Mouse (Mus musculus): ENCODE measurements around the gene Aldh3a2. TPM values are rescaled to one million over a fixed set of nuclear protein-coding genes. Genes with fewer than 3 reads are reported as not detected.

Gene Aldh3a2
- total and polyA plus RNA-seq, 3 experiments, result 11.0 to 15.0 TPM; not detected in 1

DNA sequence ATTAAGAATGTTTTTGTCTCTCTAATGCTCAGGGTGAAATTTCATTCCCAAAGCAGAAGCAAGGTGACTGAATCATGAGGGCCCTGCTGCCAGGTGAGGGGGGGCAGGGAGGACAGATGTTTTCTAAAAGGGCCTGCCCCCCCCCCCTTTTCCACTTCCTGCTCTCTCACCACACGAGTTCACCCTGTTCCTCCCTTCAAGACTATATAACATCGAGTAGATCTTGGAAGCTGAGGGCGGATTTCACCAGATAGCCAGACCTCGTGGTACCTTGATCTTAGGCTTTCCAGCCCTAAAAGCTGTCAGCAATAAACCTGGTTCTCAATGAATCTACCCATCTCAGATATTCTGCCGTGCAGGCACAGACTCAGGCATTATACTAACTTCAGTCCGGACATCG, 43.1 kb upstream of the Aldh3a2 start:
- H3K27me3 ChIP-seq (ENCODE audit: control insufficient read depth in 1 of 2, insufficient read depth in 2 of 2, low read length in 2 of 2), result no peaks in the 10 kb centered on the region
- no peak for DNase-seq (ENCODE audit: low read depth, low spot score)
- H3K27ac ChIP-seq (ENCODE audit: control insufficient read depth, low read depth, low read length), result no peak overlapping the region
- no peaks in the 10 kb centered on the region for H3K79me2 ChIP-seq (ENCODE audit: control insufficient read depth, insufficient read depth, low read length, poor library complexity)
- H3K4me3 ChIP-seq (ENCODE audit: control insufficient read depth in 1 of 2, insufficient read depth in 1 of 2, low read depth in 2 of 2, low read length in 2 of 2), result no peak overlapping the region
- no peak for TF ChIP-seq SIN3A (IDR thresholded peaks at IDR 0.05; ENCODE audit: low read length)
- TF ChIP-seq USF1 (IDR thresholded peaks at IDR 0.05; ENCODE audit: low read depth, low read length), result no peak
- TF ChIP-seq ZKSCAN1 (IDR thresholded peaks at IDR 0.05; ENCODE audit: low read depth, low read length), result no peak
- TF ChIP-seq MAX (IDR thresholded peaks at IDR 0.05; ENCODE audit: low read length), result no peak
- TF ChIP-seq USF2 (IDR thresholded peaks at IDR 0.05; ENCODE audit: borderline replicate concordance in 1 of 2, insufficient read depth in 1 of 2, low read depth in 1 of 2, low read length in 2 of 2), result no peak
- H3K9ac ChIP-seq (ENCODE audit: control insufficient read depth, low read depth, low read length, poor library complexity, severe bottlenecking), result no peak overlapping the region
- peaks cover 0 to 4% of the 10 kb centered on the region in 2 experiments; a peak in 2 of 4 replicates for H3K36me3 ChIP-seq (ENCODE audit: control insufficient read depth in 1 of 2, insufficient read depth in 2 of 2, low read length in 2 of 2)
- no peaks in the 10 kb centered on the region for H3K9me3 ChIP-seq (replicated peaks; ENCODE audit: insufficient read depth, low read length)
- 0 out of 4 replicates have a peak, but pooled peaks cover 2 to 3% of the 10 kb centered on the region in 2 experiments for H3K4me1 ChIP-seq (ENCODE audit: control insufficient read depth in 1 of 2, insufficient read depth in 2 of 2, low read length in 2 of 2)

DNA sequence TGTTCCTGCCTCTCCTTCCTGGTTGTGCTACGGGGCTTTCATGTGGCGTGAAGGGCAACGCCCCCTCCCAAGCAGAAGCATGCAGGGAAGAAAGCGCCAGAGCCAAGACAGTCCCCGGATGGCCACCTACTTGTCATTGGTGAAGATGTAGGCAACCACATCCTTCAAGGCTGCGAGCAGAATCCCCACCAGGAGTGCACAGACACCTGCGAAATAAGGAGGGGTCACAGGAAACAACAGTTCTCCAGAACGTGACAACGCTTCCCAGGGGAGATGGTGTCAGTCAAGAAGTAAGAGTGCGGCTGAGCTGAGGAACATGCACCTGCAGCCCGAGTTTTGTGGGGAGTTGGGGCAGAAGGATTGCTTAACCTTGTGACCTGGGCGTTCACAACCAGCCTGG, 42.6 kb upstream of the Aldh3a2 start:
- TF ChIP-seq CTCF (IDR thresholded peaks at IDR 0.05 in 2 of 3, conservative IDR thresholded peaks at IDR 0.05 in 1 of 3; ENCODE audit: control insufficient read depth in 1 of 3, insufficient read depth in 1 of 3, low read depth in 2 of 3, low read length in 3 of 3, poor library complexity in 1 of 3, severe bottlenecking in 1 of 3) (no peak), TBP (IDR thresholded peaks at IDR 0.05; ENCODE audit: low read depth, low read length) (no peak), ETS1 (IDR thresholded peaks at IDR 0.05; ENCODE audit: low read depth, low read length) (no peak), MAZ (IDR thresholded peaks at IDR 0.05; ENCODE audit: low read depth, low read length) (no peak), ZMIZ1 (IDR thresholded peaks at IDR 0.05; ENCODE audit: low read depth, low read length) (no peak), RAD21 (IDR thresholded peaks at IDR 0.05; ENCODE audit: low read depth, low read length) (no peak), NELFE (IDR thresholded peaks at IDR 0.05; ENCODE audit: low read depth, low read length) (no peak)
- Histone ChIP-seq H3K9ac (ENCODE audit: control insufficient read depth, low read depth, low read length, poor library complexity, severe bottlenecking) (no peak overlapping the region), H3K27me3 (ENCODE audit: control insufficient read depth in 1 of 2, insufficient read depth in 2 of 2, low read length in 2 of 2) (no peaks in the 10 kb centered on the region), H3K4me1 (ENCODE audit: control insufficient read depth in 1 of 2, insufficient read depth in 2 of 2, low read length in 2 of 2) (0 out of 4 replicates have a peak, but pooled peaks cover 2 to 3% of the 10 kb centered on the region in 2 experiments), H3K4me3 (ENCODE audit: control insufficient read depth in 1 of 2, insufficient read depth in 1 of 2, low read depth in 2 of 2, low read length in 2 of 2) (no peak overlapping the region), H3K79me2 (ENCODE audit: control insufficient read depth, insufficient read depth, low read length, poor library complexity) (no peaks in the 10 kb centered on the region), H3K27ac (ENCODE audit: control insufficient read depth, low read depth, low read length) (no peak overlapping the region), H3K9me3 (replicated peaks; ENCODE audit: insufficient read depth, low read length) (no peaks in the 10 kb centered on the region), H3K36me3 (ENCODE audit: control insufficient read depth in 1 of 2, insufficient read depth in 2 of 2, low read length in 2 of 2) (peaks cover 0 to 4% of the 10 kb centered on the region in 2 experiments; a peak in 2 of 4 replicates)
- no peak for DNase-seq (ENCODE audit: low read depth, low spot score)

DNA sequence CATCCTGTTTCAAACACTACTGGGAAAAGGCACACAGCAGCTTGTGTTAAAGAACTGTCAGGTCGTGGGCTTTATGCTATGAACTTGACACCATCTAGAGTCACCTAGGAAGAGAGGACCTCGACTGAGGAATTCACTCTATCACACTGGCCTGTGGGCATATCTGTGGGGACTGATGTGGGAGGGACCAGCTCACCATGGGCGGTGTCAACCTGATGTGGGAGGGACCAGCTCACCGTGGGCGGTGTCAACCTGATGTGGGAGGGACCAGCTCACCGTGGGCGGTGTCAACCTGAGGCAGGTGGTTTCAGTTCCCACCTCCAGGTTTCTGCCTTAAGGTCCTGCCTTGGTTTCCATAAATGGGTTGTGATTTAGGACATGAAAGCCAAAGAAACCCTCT, 40.5 kb upstream of the Aldh3a2 start:
- Histone ChIP-seq H3K9ac (ENCODE audit: control insufficient read depth, low read depth, low read length, poor library complexity, severe bottlenecking) (no peak overlapping the region), H3K4me3 (ENCODE audit: control insufficient read depth in 1 of 2, insufficient read depth in 1 of 2, low read depth in 2 of 2, low read length in 2 of 2) (no peak overlapping the region), H3K27me3 (ENCODE audit: control insufficient read depth in 1 of 2, insufficient read depth in 2 of 2, low read length in 2 of 2) (no peaks in the 10 kb centered on the region), H3K4me1 (ENCODE audit: control insufficient read depth in 1 of 2, insufficient read depth in 2 of 2, low read length in 2 of 2) (0 out of 4 replicates have a peak, but pooled peaks cover 0 to 4% of the 10 kb centered on the region in 2 experiments), H3K79me2 (ENCODE audit: control insufficient read depth, insufficient read depth, low read length, poor library complexity) (no peaks in the 10 kb centered on the region), H3K9me3 (replicated peaks; ENCODE audit: insufficient read depth, low read length) (no peaks in the 10 kb centered on the region), H3K36me3 (ENCODE audit: control insufficient read depth in 1 of 2, insufficient read depth in 2 of 2, low read length in 2 of 2) (no peaks in the 10 kb centered on the region), H3K27ac (ENCODE audit: control insufficient read depth, low read depth, low read length) (no peak overlapping the region)
- TF ChIP-seq CTCF (IDR thresholded peaks at IDR 0.05 in 2 of 3, conservative IDR thresholded peaks at IDR 0.05 in 1 of 3; ENCODE audit: control insufficient read depth in 1 of 3, insufficient read depth in 1 of 3, low read depth in 2 of 3, low read length in 3 of 3, poor library complexity in 1 of 3, severe bottlenecking in 1 of 3) (no peak), E2F4 (IDR thresholded peaks at IDR 0.05; ENCODE audit: borderline replicate concordance, low read depth, low read length) (no peak), SMC3 (IDR thresholded peaks at IDR 0.05; ENCODE audit: low read depth, low read length) (no peak)
- DNase-seq (ENCODE audit: low read depth, low spot score), result no peak

Measured in MEL (cell line).